Mouse (Mus musculus) CH12F3 (cell line): ENCODE measurements around the gene Atad3a.
"Not testable (repeated sequence)": the region's sequence is repeated elsewhere in the genome, so short reads cannot be mapped to it uniquely, and the experiment has no call there.

Source experiments
- in situ Hi-C: fragments of 300-500 bp; cut with MboI; formaldehyde crosslinking; loops from 2 replicates; pipeline ENCODE4 v1.14.3; 2020; ENCODE audit warnings: low sequenced_read_pairs

Atad3a gene

DNA sequence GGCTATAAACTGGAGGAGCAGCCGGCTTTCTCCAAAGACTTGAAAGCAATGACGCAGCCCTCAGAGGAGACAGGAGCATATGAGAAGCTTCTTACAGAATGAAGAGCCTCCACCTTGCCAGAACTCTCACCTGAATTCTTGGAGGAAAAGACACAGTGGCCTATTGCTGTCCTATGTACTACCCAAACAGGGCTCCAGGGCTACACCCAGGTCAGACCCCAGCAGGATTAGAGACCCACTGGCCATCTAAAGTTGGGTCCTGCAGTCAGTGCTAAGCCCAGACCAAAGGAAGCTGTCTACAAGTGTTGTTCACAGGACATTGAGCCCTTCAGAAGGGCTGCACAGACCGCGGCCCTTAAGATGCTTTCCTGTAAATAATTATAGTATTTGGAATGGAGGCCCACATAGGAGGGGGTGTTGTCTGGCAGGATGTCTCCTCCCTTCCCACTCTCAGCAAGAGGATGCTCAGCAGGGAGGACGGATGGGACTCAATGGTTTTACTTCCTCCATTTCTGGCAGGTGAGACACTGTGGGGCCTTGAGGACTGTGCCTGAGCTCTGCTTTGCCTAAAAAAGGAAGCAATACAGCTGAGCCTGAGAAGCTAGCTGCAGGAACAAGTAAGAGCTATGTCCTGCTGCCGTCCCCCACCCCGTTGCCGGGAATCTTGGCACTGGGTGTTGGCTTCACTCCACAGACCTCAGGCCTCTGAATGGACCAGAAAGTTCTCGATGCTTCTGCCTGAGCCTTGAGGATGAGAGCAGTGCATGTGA is 14.3 kb upstream of the Atad3a start:
- in situ Hi-C loops, result no loop called here

DNA sequence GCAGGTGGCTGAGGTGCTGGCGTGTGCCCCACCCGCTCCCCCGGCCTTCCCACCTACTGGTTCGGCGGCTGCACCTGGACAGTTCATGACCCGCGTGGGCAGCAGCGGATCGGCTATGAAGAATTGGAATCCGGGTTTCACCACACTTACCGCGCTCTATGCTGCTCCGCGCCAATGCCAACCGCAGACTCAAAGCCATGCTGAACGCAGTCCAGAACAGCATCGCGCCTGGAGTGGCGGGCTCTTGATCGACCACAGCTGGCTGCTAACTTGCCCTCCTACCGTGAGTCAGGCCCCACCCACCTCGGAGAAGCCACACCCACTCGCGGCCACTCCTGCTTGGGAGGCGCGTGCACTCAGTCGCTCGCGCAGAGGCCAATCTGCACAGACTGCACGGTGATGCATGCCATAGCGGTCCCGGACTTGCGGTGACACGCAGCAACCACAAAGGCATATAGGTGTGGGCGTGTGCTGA is 13.4 kb upstream of the Atad3a start, which contains the start of gene Vwa1:
Gene Vwa1 (minus strand): TSS at position 419 of the 475 bp plus-strand sequence.
- in situ Hi-C loops, result no loop called here

DNA sequence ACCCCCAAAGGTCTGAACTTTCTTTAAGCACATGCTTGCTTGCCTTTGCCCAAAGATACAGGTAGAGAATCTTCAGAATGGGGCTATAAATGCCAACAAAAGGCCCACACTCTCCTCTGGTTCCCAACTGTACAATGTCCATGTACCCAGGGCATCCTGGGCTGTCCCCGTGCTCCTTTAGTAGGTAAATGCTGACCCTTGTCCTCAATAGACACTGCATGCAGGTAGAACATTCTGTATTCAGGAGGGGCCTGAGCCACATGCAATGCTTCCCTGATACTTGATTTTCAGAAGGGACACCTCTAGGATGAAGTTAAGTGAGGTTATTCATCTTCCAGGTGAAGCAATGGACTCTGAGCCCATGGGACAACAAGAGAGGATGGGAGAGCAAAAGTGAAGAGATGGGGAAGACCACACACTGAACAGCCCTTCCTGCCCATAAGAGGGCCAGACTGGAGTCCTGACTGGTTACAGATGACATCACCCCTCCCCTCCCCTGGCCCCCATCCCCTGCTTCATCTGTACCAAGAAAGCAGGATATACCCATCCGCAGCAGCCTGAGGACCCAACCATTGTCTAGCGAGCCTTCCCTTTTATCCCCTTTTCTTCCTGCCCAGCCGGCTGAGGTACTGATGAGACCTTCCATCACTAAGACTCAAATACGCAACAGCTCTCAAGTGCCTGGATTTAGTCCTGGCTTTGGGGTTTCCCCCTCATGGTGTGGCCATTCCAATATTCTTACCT is 12.6 kb upstream of the Atad3a start:
- in situ Hi-C loops, result no loop called here

DNA sequence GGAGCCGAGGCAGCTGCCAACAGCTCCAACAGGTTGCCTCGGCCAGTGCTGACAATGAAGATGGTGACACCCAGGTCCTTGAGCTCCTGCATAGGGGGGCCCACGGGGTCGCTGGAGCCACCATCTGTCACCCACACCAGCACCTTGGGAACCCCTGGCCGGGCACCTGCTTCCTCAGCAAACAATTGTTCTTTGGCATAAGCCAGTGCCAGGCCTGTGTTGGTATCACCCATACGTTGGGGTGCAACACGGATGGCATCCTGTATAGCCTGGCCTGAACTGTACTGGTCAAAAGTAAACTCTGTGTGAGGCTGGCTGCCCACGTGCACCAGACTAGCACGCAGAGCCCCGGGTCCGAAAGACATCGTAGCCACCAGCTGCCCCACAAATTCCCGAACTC is 11.9 kb upstream of the Atad3a start:
- in situ Hi-C loops, result no loop called here

DNA sequence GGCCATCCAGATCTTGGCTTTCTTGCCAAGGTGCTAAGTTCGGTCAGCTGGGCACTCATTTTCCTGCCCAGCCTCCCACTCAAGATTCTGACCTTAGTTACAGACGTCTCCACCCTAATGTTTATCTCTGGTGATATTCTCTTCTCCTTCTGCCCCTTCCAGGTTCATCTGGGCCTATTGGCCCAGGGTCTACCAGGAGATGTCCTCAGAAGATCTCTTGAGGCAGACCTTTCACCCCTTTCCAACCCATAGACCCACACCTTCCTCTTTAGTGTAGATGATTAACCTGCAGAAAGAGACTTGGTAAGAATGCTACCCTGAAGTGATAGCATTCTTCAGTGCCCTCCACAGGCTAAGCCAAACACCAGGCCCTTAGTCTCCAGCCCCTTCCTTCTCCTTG is 10.8 kb upstream of the Atad3a start:
- in situ Hi-C loops, result no loop called here

DNA sequence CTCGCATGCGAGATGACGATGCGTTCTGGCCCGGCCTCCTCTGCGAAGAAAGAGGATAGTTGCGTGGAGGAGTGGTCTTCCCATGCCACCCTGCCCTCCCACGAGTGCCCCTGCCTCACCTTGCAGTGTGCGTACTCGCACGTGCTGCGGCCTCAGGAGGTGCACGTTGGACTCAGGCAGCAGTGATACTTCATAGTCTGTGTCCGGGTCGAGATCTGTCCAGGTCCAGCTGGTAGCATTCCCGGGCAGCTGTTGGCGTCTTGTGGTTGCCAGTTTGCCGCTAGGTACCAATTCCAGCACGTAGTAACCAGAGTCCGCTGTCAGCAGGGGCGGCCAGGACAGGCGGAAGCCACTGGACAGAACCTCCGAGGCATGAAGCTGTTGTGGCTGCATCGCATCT is 9.7 kb upstream of the Atad3a start:
- in situ Hi-C loops, result no loop called here

DNA sequence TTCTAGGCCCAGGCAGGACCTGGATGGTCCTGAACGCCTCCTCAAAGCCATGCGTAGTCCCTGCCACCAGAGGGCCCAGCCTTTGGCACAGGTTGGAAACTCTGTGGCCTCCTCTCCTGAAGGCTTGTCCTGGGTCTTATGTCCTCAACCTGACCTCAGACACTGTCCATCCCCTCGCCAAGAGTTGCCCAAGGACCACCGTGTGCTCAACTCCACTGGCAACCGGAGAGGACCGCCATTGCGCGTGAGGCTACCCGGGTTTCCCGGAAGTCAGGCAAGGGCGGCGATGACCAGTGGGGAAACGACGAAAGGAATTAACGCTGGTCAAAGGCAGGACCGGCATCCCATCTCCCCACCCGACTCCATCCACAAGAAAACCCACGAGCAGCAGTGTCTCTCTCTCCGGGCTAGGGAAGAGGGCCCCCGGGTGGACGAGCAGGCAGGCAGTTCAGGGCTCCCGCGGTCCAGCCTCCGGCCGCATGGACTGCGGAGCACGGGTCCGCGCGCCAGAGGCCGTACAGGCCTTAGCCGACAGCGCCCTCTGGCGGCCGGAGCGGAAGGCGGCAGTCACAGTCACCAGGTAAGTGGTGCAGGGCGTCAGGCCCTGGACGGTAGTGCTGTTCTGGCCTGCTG is 9.1 kb upstream of the Atad3a start:
- in situ Hi-C loops, result no loop called here

DNA sequence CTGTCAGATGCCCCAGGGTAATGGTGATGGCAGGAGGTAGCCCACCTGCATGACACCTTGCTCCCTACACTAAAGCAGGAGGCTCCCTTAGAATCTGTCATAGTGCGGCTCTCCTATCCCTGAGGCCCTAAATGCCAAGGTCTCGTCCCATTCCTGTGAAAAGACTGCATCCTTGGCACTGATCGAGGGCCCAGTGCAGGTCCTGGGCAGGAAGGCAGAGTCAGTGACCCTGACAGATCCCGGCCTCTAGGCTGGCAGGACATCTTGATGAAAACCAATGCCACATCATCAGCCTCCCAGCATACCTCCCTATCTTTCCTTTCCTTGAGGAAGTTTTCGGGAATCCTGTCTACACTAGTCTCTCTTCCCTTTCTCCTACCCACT is 8.6 kb upstream of the Atad3a start:
- in situ Hi-C loops, result no loop called here

DNA sequence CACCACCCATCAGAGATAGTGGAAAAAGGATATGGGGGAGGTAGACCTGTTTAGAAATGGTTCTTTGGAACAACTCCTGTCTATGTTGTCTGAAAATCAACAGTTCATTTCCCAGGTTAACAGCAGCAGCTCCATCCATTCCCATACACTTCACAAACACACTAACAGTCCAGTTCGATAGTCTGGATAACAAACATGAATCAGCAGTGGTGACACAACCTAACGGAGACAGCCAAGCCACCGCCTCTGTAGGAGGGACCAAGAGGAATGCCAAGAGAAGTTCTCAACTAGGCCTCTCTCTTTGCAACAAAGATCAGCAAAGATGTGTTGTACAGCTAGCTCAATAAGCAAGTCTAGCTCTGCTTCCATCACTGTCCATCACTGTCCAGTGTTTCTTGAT is 1.5 kb upstream of the Atad3a start:
- in situ Hi-C loops, result no loop called here

DNA sequence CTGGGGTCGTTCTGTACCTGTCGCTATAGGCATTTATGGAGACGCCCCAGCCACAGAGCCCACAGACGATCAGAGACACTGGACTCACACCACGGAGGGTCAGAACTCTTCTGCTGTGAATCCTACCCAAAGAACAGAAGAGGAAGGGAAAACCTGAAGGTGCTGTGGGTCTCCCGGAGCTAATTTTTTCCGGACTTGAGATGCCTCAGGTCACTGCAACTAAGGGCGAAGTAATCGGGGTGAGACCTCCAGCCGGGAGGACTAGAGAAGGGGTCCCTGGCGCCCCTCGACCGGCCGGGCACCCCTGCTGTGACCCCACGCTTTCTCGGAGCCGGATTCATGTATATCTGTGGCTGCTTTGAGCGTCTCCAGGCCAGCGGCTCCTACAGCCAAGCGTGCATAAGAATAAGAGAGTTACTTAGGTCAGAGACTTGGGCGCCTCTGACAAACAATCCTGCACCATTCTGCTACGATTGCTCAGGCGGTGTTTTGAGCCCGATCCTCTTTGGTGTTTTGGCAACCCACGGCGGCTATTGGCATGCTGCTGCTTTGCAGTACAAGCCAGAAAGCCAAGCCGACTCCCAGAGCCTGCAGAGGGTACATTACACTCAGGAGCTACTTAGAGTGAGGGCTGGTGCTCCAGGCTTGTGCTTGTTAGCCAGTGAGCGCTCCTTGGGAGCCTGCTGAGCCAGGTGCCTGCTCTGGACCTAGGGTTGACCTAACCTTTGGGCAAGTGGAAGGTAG is 635 bp upstream of the Atad3a start:
- in situ Hi-C loops, result no loop called here

DNA sequence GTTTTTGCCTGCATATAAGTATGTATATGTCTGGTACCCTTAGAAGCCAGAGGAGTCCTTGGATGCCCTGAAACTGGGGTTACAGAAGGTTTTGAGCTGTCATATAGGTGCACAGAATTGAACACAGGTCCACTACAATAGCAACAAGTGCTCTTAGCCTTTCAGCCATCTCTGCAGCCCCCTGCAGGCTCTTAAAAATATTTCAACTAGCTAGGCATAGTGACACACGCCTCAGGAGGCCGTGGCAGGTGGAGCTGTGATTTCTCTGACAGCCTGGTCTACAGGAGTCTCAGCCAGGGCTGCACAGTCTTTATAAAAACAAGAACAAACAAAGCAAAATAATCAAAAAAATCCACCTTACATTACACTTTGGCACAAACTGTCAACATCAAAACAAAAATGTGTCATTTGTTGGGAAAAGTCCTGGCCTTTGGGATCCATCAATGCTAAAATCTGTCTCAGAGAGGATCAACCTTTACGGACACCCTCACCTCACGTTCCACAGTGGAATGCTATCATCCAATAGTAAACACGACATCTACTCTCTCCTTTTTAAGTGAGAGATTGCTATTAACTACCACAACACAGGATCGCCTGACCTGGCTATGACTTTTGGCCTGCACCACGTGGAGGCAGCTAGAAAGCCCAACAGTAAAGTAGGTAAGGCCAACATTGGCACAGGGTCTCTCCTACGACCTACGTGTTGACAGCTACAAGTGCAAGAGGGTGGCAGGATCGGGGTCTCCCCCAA is 856 bp downstream of the Atad3a start:
- in situ Hi-C loops, result no loop called here

DNA sequence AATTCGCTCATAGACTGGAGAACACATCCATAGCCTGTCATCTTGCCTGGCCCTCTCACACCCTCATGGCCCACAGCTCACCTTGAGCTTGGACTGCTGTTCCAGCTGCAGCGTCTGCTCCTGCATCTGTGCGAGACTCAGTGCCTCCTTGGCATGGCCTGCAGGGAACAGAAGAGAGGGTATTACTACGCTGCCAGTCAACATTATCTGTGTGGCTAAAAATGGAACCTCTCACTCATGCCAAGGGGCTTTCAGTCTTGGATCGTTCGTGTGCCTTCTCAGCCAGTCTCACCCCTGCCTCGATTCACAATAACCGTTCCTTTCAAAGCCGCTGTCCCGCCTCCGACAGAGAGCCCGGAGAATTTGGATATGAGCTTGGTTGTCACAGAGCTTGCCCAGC is 3.9 kb downstream of the Atad3a start:
- in situ Hi-C loops, result no loop called here

DNA sequence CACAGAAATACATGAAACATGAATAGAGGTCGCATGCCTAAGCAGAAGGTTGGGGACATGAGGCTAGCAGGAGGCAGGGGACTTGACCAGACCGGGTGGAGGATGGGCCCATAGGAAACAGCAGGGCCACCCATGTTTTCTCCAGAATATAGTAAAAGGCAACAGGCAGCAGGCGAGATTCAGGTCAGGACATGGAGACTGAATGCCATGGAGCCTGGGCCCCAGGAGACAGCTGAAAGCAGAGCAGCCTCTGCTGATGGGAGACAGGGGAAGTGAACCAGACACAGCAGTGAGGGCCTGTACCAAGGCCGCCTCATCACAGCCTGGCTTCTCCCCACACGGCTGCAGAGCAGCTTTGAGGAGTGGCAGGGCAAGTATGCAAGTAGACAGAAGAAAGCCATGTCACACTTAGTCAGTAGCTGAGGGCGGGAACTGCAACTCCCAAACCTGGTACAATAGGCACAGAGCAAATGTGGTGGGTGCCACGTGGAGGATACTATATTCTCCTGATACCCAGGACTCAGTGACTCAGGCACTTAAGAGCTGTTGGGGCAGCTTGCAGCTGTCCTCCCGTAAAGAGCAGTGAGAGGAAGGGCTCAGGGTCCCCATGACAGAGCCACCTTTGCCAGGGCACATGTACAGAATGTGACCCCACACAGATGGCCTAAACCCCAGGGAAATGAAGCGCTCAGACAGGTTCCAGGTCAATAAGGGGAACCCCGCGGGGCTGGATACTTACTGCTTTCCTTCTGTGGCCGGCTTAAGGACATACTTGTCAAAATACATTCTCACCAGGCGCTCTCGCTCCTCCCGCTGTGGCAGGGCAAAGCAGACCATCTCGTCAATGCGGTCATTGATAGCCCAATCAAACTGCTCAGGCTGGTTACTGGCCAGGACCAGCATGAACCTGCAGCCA is 14.1 kb downstream of the Atad3a start:
- in situ Hi-C loops, result no loop called here

DNA sequence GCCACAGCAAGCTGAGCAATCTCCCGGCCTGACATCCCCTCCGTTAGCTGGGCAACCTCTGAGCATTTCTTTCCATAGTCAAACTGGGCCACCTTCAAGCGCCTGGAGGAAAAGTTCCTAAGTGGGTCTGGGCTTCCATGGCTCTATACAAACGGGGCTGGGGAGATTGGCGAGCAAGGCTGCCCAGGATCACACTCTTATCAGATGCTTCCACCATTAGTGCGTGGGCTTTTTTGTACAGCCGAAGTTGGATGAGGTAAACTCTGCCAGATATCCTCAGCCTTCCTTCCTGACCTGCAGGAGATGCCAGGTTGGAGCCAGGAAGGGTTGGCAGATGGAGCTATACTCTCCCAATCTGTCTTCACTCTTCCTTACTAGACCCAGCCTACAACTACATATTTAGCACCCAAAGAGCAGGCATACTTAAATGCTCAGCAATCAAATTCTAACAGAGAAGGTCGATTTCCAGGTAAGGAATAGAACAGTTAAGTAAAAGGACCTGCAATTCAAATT is 14.8 kb downstream of the Atad3a start:
- in situ Hi-C loops, result no loop called here

DNA sequence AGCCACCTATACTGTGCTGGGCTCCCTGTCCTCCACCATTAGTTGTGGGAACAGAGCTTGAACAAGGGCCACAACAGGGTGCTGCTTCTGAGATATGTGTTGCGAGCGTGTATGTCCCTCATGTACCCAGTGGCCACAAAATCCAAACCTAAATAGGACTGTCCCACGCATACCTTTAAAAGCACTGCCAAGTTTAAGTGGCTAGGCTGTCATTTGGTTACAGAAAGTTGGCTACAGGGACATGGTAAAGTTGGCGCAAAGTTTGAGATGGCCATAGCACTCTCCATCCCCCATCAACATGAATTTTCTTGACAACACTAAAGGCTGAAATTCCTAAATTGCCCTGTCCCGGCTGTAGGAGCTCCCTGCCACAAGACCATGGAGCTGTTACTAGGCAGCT is 15.8 kb downstream of the Atad3a start:
- in situ Hi-C loops, result no loop called here

DNA sequence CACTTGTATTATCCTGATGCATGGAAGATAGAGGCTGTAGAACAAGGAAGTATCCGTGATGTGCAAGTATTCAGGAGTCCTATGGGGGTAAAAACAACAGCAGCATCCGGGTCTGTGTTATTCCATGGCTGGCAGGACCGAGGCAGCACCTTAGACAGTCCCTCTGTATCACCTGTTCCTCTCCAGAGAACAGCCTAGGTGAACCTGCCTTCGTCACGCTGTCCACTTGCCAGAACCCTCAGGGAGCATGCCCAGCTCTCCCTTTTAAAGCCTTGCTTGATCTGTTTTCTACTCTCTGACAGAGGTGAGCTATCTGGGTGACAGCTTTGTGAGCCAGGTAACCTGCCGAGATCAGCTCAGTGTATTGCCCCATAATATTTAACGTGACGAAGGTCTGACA is 16.4 kb downstream of the Atad3a start:
- in situ Hi-C loops, result no loop called here

DNA sequence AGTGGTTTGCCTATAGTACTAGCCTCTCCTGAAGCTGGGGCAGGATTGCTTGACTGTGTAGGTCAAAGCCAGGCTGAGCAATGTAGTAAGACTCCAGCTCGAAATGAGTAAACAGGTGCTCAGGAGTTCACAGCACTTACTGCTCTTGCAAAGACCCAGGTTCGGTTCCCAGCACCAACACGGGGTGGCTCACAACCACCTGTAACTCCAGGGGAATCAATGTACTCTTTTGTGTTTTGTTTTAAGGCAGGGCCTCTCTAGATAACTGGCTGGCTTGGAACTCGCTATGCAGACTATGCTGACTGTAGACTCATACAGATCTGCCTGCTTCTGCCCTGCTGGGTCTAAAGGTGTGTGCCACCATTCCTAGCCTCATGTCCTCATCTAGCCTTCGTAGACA is 18.2 kb downstream of the Atad3a start:
- in situ Hi-C loops, result no loop called here

DNA sequence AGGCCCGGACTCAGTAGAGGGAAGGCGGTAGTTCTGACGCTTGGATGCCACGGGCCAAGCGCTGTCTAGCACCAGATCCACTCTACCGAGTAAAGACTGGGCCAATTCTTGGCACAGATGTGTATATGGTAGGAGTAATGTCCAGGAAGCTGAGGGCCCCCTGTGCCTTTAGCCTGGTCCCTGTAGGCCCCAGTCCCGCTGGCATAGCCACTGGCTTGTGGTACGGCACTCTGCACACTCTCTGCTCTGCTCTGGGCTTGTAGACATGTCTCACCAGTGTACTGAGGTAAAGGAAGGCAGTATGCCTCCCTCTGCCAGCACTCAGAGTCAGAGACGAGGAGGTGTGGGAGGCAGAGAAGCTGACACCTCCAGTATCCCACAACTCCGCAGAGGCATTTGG is 20.2 kb downstream of the Atad3a start:
- in situ Hi-C loops, result not testable (repeated sequence)
